ENCODE assay signal across 7 mouse cellular contexts in the genomic region with DNA sequence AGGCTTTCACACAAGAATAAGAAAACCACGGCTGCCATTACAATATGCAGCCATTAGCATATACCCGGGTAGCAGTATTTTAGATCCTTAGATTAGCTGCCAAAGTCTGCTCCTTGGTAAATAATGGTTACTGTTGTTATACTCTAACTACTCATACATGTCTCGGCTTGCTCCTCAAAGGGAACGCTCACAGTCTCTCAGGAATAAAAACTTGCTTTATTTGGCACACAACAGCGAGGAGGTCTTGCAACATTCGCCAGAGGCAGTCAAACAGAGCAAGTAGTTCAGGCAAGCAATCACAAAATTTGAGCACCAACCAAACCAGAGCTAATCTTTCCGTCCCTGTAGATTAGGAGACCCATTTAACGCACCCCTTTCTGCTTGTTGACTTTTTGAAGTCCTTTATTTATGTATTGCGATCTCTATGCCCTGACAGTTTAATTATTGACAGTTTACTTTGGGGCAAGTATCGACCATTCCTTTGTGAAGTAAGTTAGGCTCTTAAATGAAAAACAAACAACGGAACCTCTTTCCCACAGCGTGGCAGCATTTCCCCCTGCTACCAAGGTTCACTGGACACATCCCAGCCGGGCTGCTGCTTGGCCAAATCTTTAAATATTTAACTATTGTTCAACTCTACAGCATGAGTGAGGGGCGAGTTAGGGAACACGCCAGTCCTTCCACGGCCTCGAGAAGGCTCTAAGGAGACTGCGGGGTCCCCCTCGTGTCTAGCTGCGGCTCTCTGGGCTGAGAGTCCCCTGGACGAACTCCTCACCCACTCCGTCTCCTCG. TPM values are rescaled to one million over a fixed set of nuclear protein-coding genes. Genes with fewer than 3 reads are reported as not detected.
DNase-seq lines count a peak whose midpoint lies in the region; ATAC-seq and TF ChIP-seq lines count a peak whose summit lies in the region.

No protein-coding gene starts in this region.

- H3K4me2 ChIP-seq in embryonic facial prominence, embryonic 11.5 days (ENCODE audit: low read depth, low read length), result peak overlapping the region; percentile 54

- no peaks in the 10 kb centered on the region for H3K27me3 ChIP-seq in E14TG2a.4 (ENCODE audit: insufficient read depth, low read length)
- no peaks in the 10 kb centered on the region for H3K27me3 ChIP-seq in embryonic facial prominence, embryonic 11.5 days (ENCODE audit: control insufficient read depth, insufficient read depth, low read length)

- 4% methylated on average over 23 of the region's 23 CpGs for WGBS in embryonic facial prominence, embryonic 11.5 days

- H3K4me1 ChIP-seq in E14TG2a.4 (replicated peaks; ENCODE audit: low read depth, low read length), result peaks cover 56% of the 10 kb centered on the region
- H3K4me1 ChIP-seq in embryonic facial prominence, embryonic 11.5 days (ENCODE audit: control insufficient read depth, insufficient read depth, low read length), result peaks cover 2% of the 10 kb centered on the region; the same call in 1 of the 2 replicates

- ATAC-seq in embryonic facial prominence, embryonic 11.5 days (replicated peaks; ENCODE audit: insufficient number of reproducible peaks, low FRiP score, low TSS enrichment, low read depth), result peak; percentile 60; the same call in 1 of the 2 replicates

- peaks cover 19% of the 10 kb centered on the region for H3K36me3 ChIP-seq in E14TG2a.4 (ENCODE audit: insufficient read depth, low read length)
- no peaks in the 10 kb centered on the region for H3K36me3 ChIP-seq in embryonic facial prominence, embryonic 11.5 days (replicated peaks; ENCODE audit: control insufficient read depth, insufficient read depth, low read depth, low read length)

- peak overlapping the region; percentile 93 for H3K4me3 ChIP-seq in E14TG2a.4 (replicated peaks; ENCODE audit: low read length)
- peak overlapping the region; percentile 93 for H3K4me3 ChIP-seq in embryonic facial prominence, embryonic 11.5 days (ENCODE audit: low read depth, low read length)

- H3K9me3 ChIP-seq in E14TG2a.4 (ENCODE audit: low read length), result no peaks in the 10 kb centered on the region
- no peaks in the 10 kb centered on the region for H3K9me3 ChIP-seq in embryonic facial prominence, embryonic 11.5 days (replicated peaks; ENCODE audit: control insufficient read depth, low read length)

- peak overlapping the region; percentile 96 for H3K9ac ChIP-seq in embryonic facial prominence, embryonic 11.5 days (replicated peaks; ENCODE audit: low read length)

- peak; percentile 34 for DNase-seq in MN1 (ENCODE audit: low spot score)
- DNase-seq in embryonic facial prominence, embryonic 11.5 days (ENCODE audit: low spot score), result peak; percentile 44
- DNase-seq in heart, postnatal 10 days, result peak; percentile 46 to 64
- peak; percentile 67 to 74 for DNase-seq in kidney, postnatal 25 days
- DNase-seq in lung, postnatal 36 days, result peak; percentile 75
- peak; percentile 27 for DNase-seq in urinary bladder, adult 2 months (ENCODE audit: low spot score)

- no peak for TF ChIP-seq CTCF in E14TG2a.4 (conservative IDR thresholded peaks at IDR 0.05; ENCODE audit: low read length)

- peak overlapping the region; percentile 79 for H3K27ac ChIP-seq in embryonic facial prominence, embryonic 11.5 days (replicated peaks; ENCODE audit: low read depth, low read length)

- intact Hi-C loops in heart, postnatal 10 days (cut with DNase I), result loop anchor here (1.0 to 10.0 kb wide), 6 partner anchors 84 to 716 kb away; no protein-coding TSS in a partner anchor

RNA-seq across cellular contexts. Expression of gene Smim15, which starts 0.6 kb away (rescaled TPM):
- polyA plus RNA-seq in embryonic facial prominence, embryonic 11.5 days (2014; fragmentation: Nextera tagmentation; extraction: Ambion mirVana), result 66.3 and 71.4 TPM in 2 replicates
- total RNA-seq in heart, postnatal 10 days (2021), result 10 to 100 TPM; 27.8 to 30.0 TPM
- 81.5 and 82.4 TPM in 2 replicates for polyA plus RNA-seq in urinary bladder, adult 2 months (2012; rRNA removed)

Comparison
In these comparisons a context has a peak if more than half of its experiments do, and no peak if none do; other contexts are left out.
1. Peak in every context shown above with its lines: DNase-seq, ATAC-seq, H3K4me3 ChIP-seq and H3K27ac ChIP-seq.